Mouse (Mus musculus) urinary bladder, postnatal 14 days (tissue): ENCODE measurements around the gene Papolb.
A peak's percentile ranks its signal among the peaks of the same experiment; 100 is the strongest.

Experiments used
- DNase-seq: peaks from one replicate; pipeline ENCODE4 v3.0.0; 2021; ENCODE audit warnings: low spot score

Papolb gene

GRCm38 (mm10) chr5:142529915-142530314, at the start of gene Papolb:
Gene Papolb, minus strand, starts transcription at chr5:142530076.
- no peak for DNase-seq

- DNase-seq: no peak
Observed at GRCm38 (mm10) chr5:142578192-142578591, 48.3 kb upstream of the Papolb start.

GRCm38 (mm10) chr5:142576832-142577231, 47.0 kb upstream of the Papolb start:
- DNase-seq: peak; percentile 20

- no peak for DNase-seq
Observed at GRCm38 (mm10) chr5:142574323-142575057, 44.6 kb upstream of the Papolb start.

- no peak for DNase-seq
Observed at GRCm38 (mm10) chr5:142564606-142565005, 34.7 kb upstream of the Papolb start.

GRCm38 (mm10) chr5:142560261-142560660, 30.4 kb upstream of the Papolb start:
- no peak for DNase-seq

GRCm38 (mm10) chr5:142557397-142558067, 27.7 kb upstream of the Papolb start:
- peak; percentile 66 for DNase-seq

GRCm38 (mm10) chr5:142556721-142557120, 26.8 kb upstream of the Papolb start:
- no peak for DNase-seq

- DNase-seq: no peak
Observed at GRCm38 (mm10) chr5:142555866-142556265, 26.0 kb upstream of the Papolb start.

- peak; percentile 97 for DNase-seq
Observed at GRCm38 (mm10) chr5:142550706-142551652, 21.1 kb upstream of the Papolb start, which contains the start of gene Radil. Gene Radil, minus strand, starts transcription at chr5:142551098.

GRCm38 (mm10) chr5:142549961-142550705, 20.3 kb upstream of the Papolb start:
- peak; percentile 26 for DNase-seq

GRCm38 (mm10) chr5:142549441-142549840, 19.6 kb upstream of the Papolb start:
- no peak for DNase-seq

- DNase-seq: no peak
Observed at GRCm38 (mm10) chr5:142547066-142547465, 17.2 kb upstream of the Papolb start.

- no peak for DNase-seq
Observed at GRCm38 (mm10) chr5:142546344-142546743, 16.5 kb upstream of the Papolb start.

- no peak for DNase-seq
Observed at GRCm38 (mm10) chr5:142545014-142545795, 15.3 kb upstream of the Papolb start.

GRCm38 (mm10) chr5:142537286-142537685, 7.4 kb upstream of the Papolb start:
- DNase-seq: no peak

- no peak for DNase-seq
Observed at GRCm38 (mm10) chr5:142535388-142535787, 5.5 kb upstream of the Papolb start.

- no peak for DNase-seq
Observed at GRCm38 (mm10) chr5:142524711-142525464, 5.0 kb downstream of the Papolb start.

GRCm38 (mm10) chr5:142521195-142521866, 8.5 kb downstream of the Papolb start:
- no peak for DNase-seq
